Mouse (Mus musculus) heart, postnatal 4 days (tissue): ENCODE measurements around the gene Heatr4. TPM values are rescaled to one million over a fixed set of nuclear protein-coding genes. Genes with fewer than 3 reads are reported as not detected.
A peak's percentile ranks its signal among the peaks of the same experiment; 100 is the strongest.
"Not testable (repeated sequence)": the region's sequence is repeated elsewhere in the genome, so short reads cannot be mapped to it uniquely, and the experiment has no call there.

ENCODE experiments used
- DNase-seq: peaks from one replicate; pipeline ENCODE4 v3.0.0; 2021
- total RNA-seq, 2 experiments: library from RNA; stranded (reverse); gene quantifications; 2 replicates each; pipeline ENCODE4 v1.2.3; 2021

Gene Heatr4
- total RNA-seq, 2 experiments from 2014 or later = 0.09 TPM; not detected in 1

- DNase-seq = no peak
Measured at GRCm38 (mm10) chr12:83997221-83997620, 12.6 kb upstream of the Heatr4 start.

- no peak for DNase-seq
Measured at GRCm38 (mm10) chr12:83989378-83989777, 4.7 kb upstream of the Heatr4 start.

- no peak for DNase-seq
Measured at GRCm38 (mm10) chr12:83988483-83988882, 3.8 kb upstream of the Heatr4 start.

GRCm38 (mm10) chr12:83987583-83988441 is 3.2 kb upstream of the Heatr4 start, which contains the start of gene Acot2:
Gene Acot2 (plus strand): TSS chr12:83987861.
- DNase-seq = peak; percentile 79

- no peak for DNase-seq
Measured at GRCm38 (mm10) chr12:83987242-83987582, 2.6 kb upstream of the Heatr4 start.

GRCm38 (mm10) chr12:83981615-83982014 is 3.0 kb downstream of the Heatr4 start:
- no peak for DNase-seq

GRCm38 (mm10) chr12:83978862-83979261 is 5.8 kb downstream of the Heatr4 start:
- DNase-seq = no peak

GRCm38 (mm10) chr12:83972117-83972516 is 12.5 kb downstream of the Heatr4 start:
- peak; percentile 63 for DNase-seq

GRCm38 (mm10) chr12:83965235-83965634 is 19.4 kb downstream of the Heatr4 start:
- no peak for DNase-seq

- DNase-seq = no peak
Measured at GRCm38 (mm10) chr12:83958278-83958677, 26.4 kb downstream of the Heatr4 start.

GRCm38 (mm10) chr12:83951711-83952575 is 32.7 kb downstream of the Heatr4 start:
- DNase-seq = no peak

- peak; percentile 56 for DNase-seq
Measured at GRCm38 (mm10) chr12:83950840-83951701, 33.6 kb downstream of the Heatr4 start.

- peak; percentile 84 for DNase-seq
Measured at GRCm38 (mm10) chr12:83950493-83950839, 34.2 kb downstream of the Heatr4 start, which contains the start of gene Riox1. Gene Riox1 (plus strand): TSS chr12:83950608.

GRCm38 (mm10) chr12:83949776-83950492 is 34.7 kb downstream of the Heatr4 start:
- no peak for DNase-seq

GRCm38 (mm10) chr12:83949043-83949442 is 35.6 kb downstream of the Heatr4 start:
- no peak for DNase-seq

- no peak for DNase-seq
Measured at GRCm38 (mm10) chr12:83947260-83947811, 37.3 kb downstream of the Heatr4 start.

GRCm38 (mm10) chr12:83941938-83942337 is 42.7 kb downstream of the Heatr4 start:
- DNase-seq = no peak

GRCm38 (mm10) chr12:83940031-83940430 is 44.6 kb downstream of the Heatr4 start:
- no peak for DNase-seq

GRCm38 (mm10) chr12:83939332-83939731 is 45.3 kb downstream of the Heatr4 start:
- DNase-seq = no peak

GRCm38 (mm10) chr12:83938592-83938991 is 46.1 kb downstream of the Heatr4 start:
- not testable (repeated sequence) for DNase-seq

GRCm38 (mm10) chr12:83937600-83937999 is 47.1 kb downstream of the Heatr4 start:
- no peak for DNase-seq
